Mouse (Mus musculus) right cerebral cortex, postnatal 25 days (tissue): ENCODE data around the gene Aars2.
A peak's percentile ranks its signal among the peaks of the same experiment; 100 is the strongest.

Experiments
- DNase-seq: peaks from one replicate; pipeline ENCODE4 v3.0.0; 2022

Gene Aars2

DNA sequence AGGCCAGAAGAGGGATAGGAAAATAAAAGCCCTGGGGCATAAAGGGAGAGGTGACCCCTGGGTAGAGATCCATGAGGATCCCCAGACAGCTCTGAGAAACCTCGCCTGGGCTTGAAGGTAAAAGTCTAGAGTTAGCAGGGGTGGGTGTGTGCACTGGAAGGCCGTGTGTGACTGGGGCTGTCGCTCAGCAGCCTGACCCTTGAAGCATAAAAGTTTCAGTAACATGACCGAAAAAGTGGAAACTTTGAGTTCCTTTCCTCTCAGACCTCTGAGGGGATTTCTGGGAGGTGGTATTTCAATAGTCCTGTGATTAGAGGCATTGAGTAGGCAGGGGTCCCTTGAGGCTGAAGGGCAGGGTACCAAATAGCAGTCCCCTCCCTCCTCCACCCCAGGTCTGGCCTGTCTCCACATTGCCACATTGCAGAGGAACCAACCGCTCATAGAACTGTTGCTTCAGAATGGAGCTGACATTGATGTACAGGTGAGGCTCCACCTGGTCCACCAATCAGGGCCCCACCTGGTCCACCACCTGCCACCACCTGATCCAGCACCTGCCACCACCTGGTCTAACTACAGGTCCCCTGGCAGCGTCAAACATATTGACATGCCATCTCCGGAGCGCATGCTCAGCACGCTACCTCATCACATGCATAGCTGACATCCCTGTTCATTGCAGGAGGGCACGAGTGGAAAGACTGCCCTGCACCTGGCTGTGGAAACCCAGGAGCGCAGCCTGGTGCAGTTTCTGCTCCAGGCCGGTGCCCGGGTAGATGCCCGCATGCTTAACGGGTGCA, 53.3 kb downstream of the Aars2 start:
- no peak for DNase-seq

DNA sequence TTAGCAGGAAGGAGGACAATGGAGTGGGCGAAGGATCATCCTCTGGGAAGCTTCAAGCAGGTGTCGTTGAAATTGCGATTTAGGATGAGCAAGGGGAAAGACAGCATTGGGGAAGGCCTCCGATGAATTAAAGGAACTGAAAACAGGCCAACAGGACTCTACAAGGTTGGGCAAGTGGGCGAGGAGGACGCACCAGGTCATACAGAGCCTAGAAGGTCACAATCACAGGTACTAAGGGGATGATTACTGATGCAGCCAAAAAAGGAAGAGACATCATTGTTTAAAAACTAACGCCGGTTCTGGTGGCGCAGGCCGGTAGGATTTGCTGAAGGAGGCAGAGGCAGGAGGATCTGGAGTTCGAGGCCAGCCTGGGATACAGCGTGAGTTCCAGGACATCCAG, 56.6 kb downstream of the Aars2 start:
- DNase-seq: no peak

DNA sequence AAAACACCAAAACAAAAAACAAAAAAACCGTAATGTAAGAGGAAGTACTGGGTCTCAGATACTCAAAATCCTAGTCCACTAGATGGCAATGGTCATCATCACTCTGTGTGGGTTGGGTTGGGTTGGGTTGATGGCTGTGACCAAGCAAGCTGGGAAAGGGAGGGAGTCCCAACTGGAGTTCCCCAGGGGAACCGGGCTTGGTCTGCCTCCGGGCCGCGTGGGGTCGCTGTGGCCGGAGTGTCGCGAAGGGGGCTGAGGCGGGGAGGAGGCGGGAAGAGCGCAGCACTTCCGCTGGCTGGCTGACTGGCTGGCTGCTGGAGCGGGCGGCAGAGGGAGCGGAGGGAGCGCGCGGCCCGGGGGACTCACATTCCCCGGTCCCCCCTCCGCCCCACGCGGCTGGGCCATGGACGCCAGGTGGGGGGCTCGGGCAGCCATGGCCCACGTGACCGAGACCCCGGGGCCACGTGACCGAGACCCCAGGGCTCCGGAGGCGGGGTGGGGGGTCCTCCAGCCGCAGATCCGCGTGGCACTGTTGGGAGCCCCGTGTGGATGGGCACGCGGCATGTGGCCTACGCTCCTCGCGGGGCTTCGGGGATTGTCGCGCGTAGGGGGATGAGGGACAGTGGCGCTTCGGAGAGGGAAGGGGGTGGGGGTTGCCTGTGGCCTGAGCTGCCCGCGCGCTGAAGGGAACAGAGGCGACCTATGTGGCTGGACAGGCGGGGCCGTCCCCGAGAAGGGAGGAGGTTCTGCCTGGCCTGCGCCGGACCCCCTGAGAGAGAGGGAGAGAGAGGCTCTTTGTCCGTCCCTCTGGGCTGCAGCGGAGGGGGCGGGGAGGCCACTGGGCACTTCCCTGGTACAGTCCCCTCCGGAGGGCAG, 57.3 kb downstream of the Aars2 start, which contains the start of gene Slc35b2:
Gene Slc35b2, plus strand, starts transcription at position 220 of the 876 bp plus-strand sequence.
- DNase-seq: peak; percentile 92

DNA sequence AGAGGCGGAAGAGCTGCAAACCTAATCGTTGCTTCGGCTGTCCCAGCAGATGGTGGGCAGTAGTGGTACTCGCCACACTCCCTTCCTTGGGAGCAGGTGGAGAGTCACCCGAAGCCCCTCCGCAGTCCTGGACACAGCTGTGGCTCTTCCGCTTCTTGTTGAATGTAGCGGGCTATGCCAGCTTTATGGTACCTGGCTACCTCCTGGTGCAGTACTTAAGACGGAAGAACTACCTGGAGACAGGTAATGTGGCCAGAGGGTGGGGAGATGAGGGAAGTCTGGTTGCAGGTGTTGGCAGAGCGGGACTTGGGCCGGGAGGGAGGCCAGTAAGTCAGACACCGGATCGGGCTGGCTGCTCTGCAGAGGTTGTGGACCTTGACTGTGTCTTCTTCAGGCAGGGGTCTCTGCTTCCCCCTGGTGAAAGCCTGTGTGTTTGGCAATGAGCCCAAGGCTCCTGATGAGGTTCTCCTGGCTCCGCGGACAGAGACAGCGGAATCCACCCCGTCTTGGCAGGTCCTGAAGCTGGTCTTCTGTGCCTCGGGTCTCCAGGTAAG, 58.0 kb downstream of the Aars2 start:
- DNase-seq: no peak

DNA sequence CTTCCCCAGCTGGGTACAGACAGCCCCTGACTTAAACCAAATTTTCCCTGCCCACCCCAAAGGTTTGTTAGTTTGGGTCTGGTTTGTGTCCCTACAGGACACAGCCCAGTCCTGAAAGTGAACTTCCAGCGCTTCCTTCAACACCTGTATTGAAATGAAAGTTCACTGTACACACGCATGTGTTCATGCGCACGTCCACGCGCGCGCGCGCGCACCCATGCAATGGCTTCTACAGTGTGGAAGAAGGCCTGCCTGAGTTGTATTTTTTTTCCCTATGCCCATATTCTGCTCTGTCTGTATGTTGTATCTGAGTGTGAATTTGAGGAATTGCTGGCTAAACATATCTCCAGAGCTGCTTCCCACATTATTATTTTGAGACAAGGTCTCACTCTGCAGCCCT, 58.5 kb downstream of the Aars2 start:
- no peak for DNase-seq

DNA sequence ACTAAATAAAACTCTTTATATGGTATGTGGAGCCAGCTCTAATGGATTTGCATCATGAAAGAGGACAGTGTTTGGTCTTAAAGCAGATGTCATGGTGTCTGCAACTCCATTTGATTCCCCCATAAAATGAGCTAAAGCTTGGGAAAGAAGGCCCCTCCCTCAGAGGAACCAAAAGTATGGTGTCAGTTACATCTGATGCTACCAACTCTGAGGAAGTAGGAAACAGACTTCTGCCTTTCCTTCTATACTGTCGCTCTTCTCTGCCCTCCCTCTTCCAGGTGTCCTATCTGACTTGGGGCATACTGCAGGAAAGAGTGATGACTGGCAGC, 59.4 kb downstream of the Aars2 start:
- no peak for DNase-seq

DNA sequence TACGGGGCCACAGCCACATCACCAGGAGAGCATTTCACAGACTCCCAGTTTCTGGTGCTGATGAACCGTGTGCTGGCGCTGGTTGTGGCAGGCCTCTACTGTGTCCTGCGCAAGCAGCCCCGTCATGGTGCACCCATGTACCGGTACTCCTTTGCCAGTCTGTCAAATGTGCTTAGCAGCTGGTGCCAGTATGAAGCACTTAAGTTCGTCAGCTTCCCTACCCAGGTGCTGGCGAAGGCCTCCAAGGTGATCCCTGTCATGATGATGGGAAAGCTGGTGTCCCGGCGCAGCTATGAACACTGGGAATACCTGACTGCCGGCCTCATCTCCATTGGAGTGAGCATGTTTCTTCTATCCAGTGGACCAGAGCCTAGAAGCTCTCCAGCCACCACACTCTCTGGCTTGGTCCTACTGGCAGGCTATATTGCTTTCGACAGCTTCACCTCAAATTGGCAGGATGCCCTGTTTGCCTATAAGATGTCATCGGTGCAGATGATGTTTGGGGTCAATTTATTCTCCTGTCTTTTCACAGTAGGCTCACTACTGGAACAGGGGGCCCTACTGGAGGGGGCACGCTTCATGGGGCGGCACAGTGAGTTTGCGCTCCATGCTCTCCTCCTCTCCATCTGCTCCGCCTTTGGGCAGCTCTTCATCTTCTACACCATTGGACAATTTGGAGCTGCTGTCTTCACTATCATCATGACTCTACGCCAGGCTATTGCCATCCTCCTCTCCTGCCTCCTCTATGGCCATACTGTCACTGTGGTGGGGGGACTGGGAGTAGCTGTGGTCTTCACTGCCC, 59.9 kb downstream of the Aars2 start:
- DNase-seq: peak; percentile 30

DNA sequence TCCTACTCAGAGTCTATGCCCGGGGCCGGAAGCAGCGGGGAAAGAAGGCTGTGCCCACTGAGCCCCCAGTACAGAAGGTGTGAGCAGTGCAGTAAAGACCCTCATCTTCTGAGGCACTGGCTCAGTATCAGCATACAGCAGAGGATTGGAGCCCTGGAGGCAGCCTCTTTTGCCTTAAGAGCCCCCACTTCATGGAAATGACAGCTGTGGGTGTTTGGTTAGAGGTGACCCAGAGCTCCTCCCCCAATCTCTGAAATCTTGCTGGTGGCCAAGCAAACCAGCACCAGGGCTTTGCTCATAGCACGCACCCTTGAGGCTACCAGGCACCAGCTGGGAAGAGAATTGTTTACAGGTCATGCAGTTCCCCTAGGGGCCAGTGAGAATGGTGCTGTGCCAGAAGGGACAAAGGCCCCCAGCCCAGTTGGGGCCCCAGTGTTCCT, 60.5 kb downstream of the Aars2 start:
- no peak for DNase-seq

DNA sequence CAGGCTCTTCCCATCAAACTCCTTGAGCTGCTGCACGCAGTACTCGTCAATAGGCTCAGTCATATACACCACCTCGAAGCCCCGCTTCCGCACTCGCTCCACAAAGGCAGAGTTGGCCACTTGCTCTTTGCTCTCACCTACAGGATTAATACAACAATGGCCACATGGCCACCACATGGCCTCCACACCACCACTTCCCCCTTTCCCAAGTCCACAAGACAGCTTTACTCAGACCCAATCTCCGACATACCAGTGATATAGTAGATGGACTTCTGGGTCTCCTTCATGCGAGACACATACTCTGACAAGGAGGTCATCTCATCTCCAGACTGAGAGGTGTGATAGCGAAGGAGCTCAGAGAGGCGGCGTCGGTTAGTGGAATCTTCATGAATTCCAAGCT, 62.3 kb downstream of the Aars2 start:
- no peak for DNase-seq

DNA sequence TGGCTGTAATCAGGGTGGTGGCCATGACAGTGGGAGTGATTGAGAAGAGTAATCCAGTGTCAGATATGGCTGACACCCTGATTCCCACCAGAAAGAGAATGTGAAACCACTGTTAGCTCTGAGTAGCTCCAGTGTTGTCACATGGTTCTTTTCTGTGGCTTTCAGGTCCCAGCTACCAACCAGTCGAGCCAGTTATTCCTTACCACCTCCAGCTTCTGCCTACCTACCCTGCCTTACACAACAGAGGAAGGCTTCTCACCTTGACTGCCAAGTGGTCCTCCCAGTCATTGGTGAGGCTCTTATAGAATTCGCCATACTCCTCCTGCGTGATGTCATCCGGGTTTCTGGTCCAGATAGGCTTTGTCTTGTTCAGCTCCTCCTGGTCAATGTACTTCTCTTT, 63.4 kb downstream of the Aars2 start:
- no peak for DNase-seq
